Mouse (Mus musculus) embryonic facial prominence, embryonic 13.5 days (tissue): ENCODE results near the gene BC003965. TPM values are rescaled to one million over a fixed set of nuclear protein-coding genes. Genes with fewer than 3 reads are reported as not detected.

Experiments
- ATAC-seq: fragments of 200-750 bp; cut with Nextera tagmentation; 2 replicates; pipeline ENCODE4 v1.8.0; 2017; ENCODE audit warnings: low read depth; ENCODE audit not compliant: insufficient number of reproducible peaks, insufficient read depth, low FRiP score, low TSS enrichment
- H3K27ac ChIP-seq: fragments of 300-500 bp; sonication (generic); 2 replicates; pipeline ENCODE4 v1.5.1; 2015; ENCODE audit warnings: moderate library complexity, mild to moderate bottlenecking, inconsistent platforms
- H3K27me3 ChIP-seq: fragments of 300-500 bp; sonication (generic); 2 replicates; pipeline ENCODE4 v1.6.1; 2015; ENCODE audit warnings: mild to moderate bottlenecking, inconsistent platforms
- H3K36me3 ChIP-seq: fragments of 300-500 bp; sonication (generic); 2 replicates; pipeline ENCODE4 v1.6.1; 2015; ENCODE audit warnings: mild to moderate bottlenecking, inconsistent platforms
- H3K4me1 ChIP-seq: fragments of 300-500 bp; sonication (generic); 2 replicates; pipeline ENCODE4 v1.6.1; 2015; ENCODE audit warnings: inconsistent platforms
- H3K4me2 ChIP-seq: fragments of 300-500 bp; sonication (generic); 2 replicates; pipeline ENCODE4 v1.6.1; 2015; ENCODE audit warnings: moderate library complexity, mild to moderate bottlenecking, inconsistent platforms
- H3K4me3 ChIP-seq: fragments of 300-500 bp; sonication (generic); 2 replicates; pipeline ENCODE4 v1.5.1; 2015; ENCODE audit warnings: mild to moderate bottlenecking, inconsistent platforms
- H3K9ac ChIP-seq: fragments of 300-500 bp; sonication (generic); 2 replicates; pipeline ENCODE4 v1.6.1; 2015; ENCODE audit warnings: mild to moderate bottlenecking, inconsistent platforms
- H3K9me3 ChIP-seq: fragments of 300-500 bp; sonication (generic); 2 replicates; pipeline ENCODE4 v1.6.1; 2016; ENCODE audit warnings: inconsistent platforms
- WGBS: fragments of 180-500 bp; shearing (Covaris S2); methylation state at CpG from one replicate; pipeline ENCODE4 v1.1.7; 2015; ENCODE audit warnings: mixed read lengths; 5-methylcytosine and 5-hydroxymethylcytosine counted together
- polyA plus RNA-seq: library from polyadenylated mRNA; unstranded; fragments of >200 nt; fragmentation: Nextera tagmentation; extraction: Ambion mirVana; gene quantifications from 2 replicates; pipeline ENCODE4 v1.2.1, GENCODE M21; 2015

Gene BC003965
- 34.9 and 35.5 TPM in 2 replicates for polyA plus RNA-seq

- Histone ChIP-seq H3K9me3 (no peaks in the 10 kb centered on the region), H3K4me3 (peak within 1 kb of the TSS; percentile 96), H3K4me1 (peaks cover 26% of the 10 kb centered on the region), H3K4me2 (peak within 1 kb of the TSS; percentile 99), H3K27me3 (peaks cover 10% of the 10 kb centered on the region; the same call in 1 of the 2 replicates), H3K27ac (peak within 1 kb of the TSS; percentile 93), H3K36me3 (no peaks in the 10 kb centered on the region), H3K9ac (peak within 1 kb of the TSS; percentile 91)
- peak; percentile 70 for ATAC-seq
- WGBS = under 1% methylated on average over 50 of the region's 50 CpGs
These were observed at the start of gene BC003965 for GRCm38 (mm10) chr17:25184129-25184691. Gene BC003965, plus strand, starts transcription at chr17:25184554.

GRCm38 (mm10) chr17:25135622-25136021 is 48.7 kb upstream of the BC003965 start:
- no peak for ATAC-seq
- WGBS = 89% methylated on average over 6 of the region's 6 CpGs
- peaks cover 9% of the 10 kb centered on the region for H3K4me1 ChIP-seq

GRCm38 (mm10) chr17:25138803-25139202 is 45.6 kb upstream of the BC003965 start:
- Histone ChIP-seq H3K27me3 (no peaks in the 10 kb centered on the region), H3K36me3 (peaks cover 18% of the 10 kb centered on the region; the same call in 1 of the 2 replicates), H3K27ac (no peak overlapping the region), H3K4me3 (no peak overlapping the region), H3K9ac (no peak overlapping the region), H3K4me1 (peaks cover 8% of the 10 kb centered on the region), H3K4me2 (no peak overlapping the region), H3K9me3 (no peaks in the 10 kb centered on the region)
- WGBS = 97% methylated on average over 1 of the region's 1 CpGs
- no peak for ATAC-seq

More at GRCm38 (mm10) chr17:25135622-25136021, 48.7 kb upstream of the BC003965 start:
- H3K9me3 ChIP-seq = no peaks in the 10 kb centered on the region
- H3K9ac ChIP-seq = no peak overlapping the region
- no peak overlapping the region for H3K4me3 ChIP-seq
- H3K27me3 ChIP-seq = no peaks in the 10 kb centered on the region
- no peak overlapping the region for H3K27ac ChIP-seq
- peaks cover 15% of the 10 kb centered on the region; the same call in 1 of the 2 replicates for H3K36me3 ChIP-seq
- no peak overlapping the region for H3K4me2 ChIP-seq

DNA sequence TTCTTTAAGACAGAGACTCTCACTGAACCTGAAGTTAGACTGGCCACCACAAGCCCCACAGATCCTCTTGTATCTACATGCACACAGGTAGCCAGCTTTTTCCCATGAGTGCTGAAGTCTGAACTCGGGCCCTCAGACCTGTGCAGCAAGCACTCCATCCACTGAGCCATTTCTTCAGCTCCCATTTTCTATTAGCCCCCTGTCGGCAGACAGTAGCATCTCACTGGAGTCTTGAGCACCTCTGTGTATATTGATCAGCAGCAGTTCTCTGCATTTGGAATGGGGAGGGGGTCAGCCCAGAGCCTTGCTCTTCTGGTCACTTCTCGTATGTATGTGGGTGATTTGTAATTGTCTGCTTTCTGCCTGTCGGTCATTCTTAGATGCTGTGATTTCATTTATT is 44.4 kb upstream of the BC003965 start:
- Histone ChIP-seq H3K27me3 (no peaks in the 10 kb centered on the region), H3K27ac (no peak overlapping the region), H3K4me3 (no peak overlapping the region), H3K9me3 (no peaks in the 10 kb centered on the region), H3K36me3 (peaks cover 27% of the 10 kb centered on the region; the same call in 1 of the 2 replicates), H3K4me1 (no peaks in the 10 kb centered on the region), H3K4me2 (no peak overlapping the region), H3K9ac (no peak overlapping the region)
- 75% methylated on average over 4 of the region's 4 CpGs for WGBS
- ATAC-seq = no peak

DNA sequence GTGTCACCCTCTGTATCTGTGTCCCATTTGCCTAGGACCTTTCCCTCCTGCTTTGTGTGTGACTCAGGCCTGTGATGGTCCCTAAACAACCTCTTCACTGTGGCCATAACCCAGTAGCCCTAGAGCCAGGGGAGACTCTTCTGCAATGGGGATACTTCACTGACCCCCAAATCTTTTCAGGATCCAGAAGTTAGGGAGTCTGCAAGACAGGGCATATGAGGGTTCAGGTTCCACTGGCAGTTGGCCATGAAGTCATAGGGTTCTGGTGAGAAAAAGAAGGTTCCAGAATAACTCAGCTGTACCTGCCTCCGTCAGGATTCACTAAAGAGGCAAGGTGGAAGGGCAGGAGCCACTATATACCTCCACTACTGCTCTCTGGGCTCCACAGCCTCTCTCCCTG is 22.2 kb upstream of the BC003965 start, which contains the start of gene Ccdc154:
Gene Ccdc154, plus strand, starts transcription at position 301 of the 400 bp plus-strand sequence.
- H3K4me2 ChIP-seq = no peak within 1 kb of the TSS
- no peaks in the 10 kb centered on the region for H3K9me3 ChIP-seq
- 82% methylated on average over 1 of the region's 1 CpGs for WGBS
- peaks cover 46% of the 10 kb centered on the region for H3K36me3 ChIP-seq
- no peaks in the 10 kb centered on the region for H3K27me3 ChIP-seq
- no peaks in the 10 kb centered on the region for H3K4me1 ChIP-seq
- no peak for ATAC-seq
- H3K9ac ChIP-seq = peak within 1 kb of the TSS; percentile 37; the same call in 1 of the 2 replicates
- no peak within 1 kb of the TSS for H3K27ac ChIP-seq
- H3K4me3 ChIP-seq = no peak within 1 kb of the TSS

DNA sequence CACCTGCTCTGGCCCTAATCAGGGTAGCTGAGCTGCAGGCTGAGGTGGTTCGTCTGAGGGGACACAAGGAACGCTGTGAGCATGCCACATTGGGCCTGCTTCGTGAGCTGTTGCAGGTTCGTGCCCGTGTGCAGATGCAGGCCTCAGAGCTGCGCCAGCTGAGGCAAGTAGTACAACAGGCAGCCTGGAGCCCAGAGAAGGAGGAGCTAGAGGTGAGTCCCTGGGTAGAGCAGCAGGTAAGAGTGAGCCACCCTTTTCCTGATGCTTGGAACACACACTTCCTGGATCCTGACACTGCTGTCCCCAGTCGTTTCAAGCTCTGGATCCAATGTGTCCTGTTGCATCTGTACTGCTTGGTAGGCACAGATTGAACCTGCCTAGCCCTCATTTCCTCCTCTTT is 21.0 kb upstream of the BC003965 start:
- Histone ChIP-seq H3K27ac (no peak overlapping the region), H3K27me3 (no peaks in the 10 kb centered on the region), H3K4me1 (no peaks in the 10 kb centered on the region), H3K9ac (peak overlapping the region; percentile 37; the same call in 1 of the 2 replicates), H3K4me2 (no peak overlapping the region), H3K4me3 (no peak overlapping the region), H3K9me3 (no peaks in the 10 kb centered on the region), H3K36me3 (peaks cover 36% of the 10 kb centered on the region)
- 66% methylated on average over 7 of the region's 7 CpGs for WGBS
- no peak for ATAC-seq

DNA sequence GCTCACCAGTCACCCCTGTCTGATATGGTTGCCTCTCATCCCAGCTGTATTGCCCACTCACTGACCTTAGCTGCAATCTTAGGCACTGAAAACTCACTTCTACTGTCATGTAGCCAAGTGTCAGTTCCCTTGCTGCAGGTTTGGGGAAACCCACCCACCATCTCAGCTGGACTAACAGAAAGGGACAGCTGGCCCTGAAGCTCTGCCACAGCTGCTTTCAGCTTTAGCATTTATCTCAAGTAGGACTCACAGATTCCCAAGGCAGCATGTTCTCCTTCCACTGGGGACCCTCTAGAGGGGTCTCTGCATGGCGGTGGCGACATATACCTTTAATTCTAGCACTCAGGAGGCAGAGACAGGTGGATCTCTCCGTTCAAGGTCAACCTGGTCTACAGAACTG is 19.6 kb upstream of the BC003965 start:
- Histone ChIP-seq H3K4me1 (no peaks in the 10 kb centered on the region), H3K27me3 (no peaks in the 10 kb centered on the region), H3K4me2 (no peak overlapping the region), H3K27ac (no peak overlapping the region), H3K9me3 (no peaks in the 10 kb centered on the region), H3K4me3 (no peak overlapping the region), H3K36me3 (peaks cover 24% of the 10 kb centered on the region), H3K9ac (no peak overlapping the region)
- 88% methylated on average over 3 of the region's 3 CpGs for WGBS
- no peak for ATAC-seq

DNA sequence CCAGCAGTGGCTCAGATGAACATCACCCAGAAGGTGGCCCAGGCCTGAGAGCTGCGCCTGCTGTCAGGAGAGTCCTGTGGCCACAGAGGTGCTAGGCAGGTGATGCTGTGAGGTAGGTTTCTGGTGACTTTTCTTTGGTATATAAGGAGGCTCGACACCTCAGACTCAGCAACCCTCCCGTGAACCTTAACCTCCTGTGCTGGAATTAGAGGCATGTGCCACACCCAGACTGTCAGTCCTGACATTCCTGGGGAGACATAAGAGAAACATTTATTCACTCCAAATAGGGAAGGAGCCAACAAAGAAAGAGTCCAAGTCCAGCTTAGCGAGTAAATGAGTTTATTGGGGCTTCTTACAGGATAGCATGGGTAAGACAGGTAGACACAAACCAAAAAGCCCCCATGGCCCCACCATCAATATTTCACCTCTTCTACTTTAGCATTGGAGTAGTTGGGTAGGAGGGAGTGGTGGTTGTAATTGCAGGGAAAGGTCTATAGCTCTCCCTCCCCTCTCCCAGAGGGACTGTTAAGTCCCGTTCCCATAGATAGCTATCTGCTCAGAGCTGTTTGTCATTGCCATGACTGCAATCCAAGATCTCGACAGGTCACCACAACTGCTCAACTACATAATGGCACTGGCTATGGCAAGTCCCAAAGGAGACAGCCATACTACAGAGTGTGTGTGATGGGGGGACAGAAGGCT is 18.2 kb upstream of the BC003965 start:
- H3K4me1 ChIP-seq = no peaks in the 10 kb centered on the region
- H3K36me3 ChIP-seq = peaks cover 11% of the 10 kb centered on the region
- no peak for ATAC-seq
- no peak overlapping the region for H3K27ac ChIP-seq
- H3K9ac ChIP-seq = no peak overlapping the region
- no peak overlapping the region for H3K4me2 ChIP-seq
- H3K9me3 ChIP-seq = no peaks in the 10 kb centered on the region
- H3K27me3 ChIP-seq = no peaks in the 10 kb centered on the region
- WGBS = 59% methylated on average over 6 of the region's 6 CpGs
- H3K4me3 ChIP-seq = no peak overlapping the region

- no peak for ATAC-seq
- Histone ChIP-seq H3K36me3 (no peaks in the 10 kb centered on the region), H3K4me3 (no peak overlapping the region), H3K9me3 (no peaks in the 10 kb centered on the region), H3K4me2 (no peak overlapping the region), H3K27ac (no peak overlapping the region), H3K9ac (no peak overlapping the region), H3K4me1 (no peaks in the 10 kb centered on the region), H3K27me3 (no peaks in the 10 kb centered on the region)
- WGBS = 88% methylated on average over 2 of the region's 2 CpGs
These were observed 14.6 kb upstream of the BC003965 start for GRCm38 (mm10) chr17:25169706-25170105.

DNA sequence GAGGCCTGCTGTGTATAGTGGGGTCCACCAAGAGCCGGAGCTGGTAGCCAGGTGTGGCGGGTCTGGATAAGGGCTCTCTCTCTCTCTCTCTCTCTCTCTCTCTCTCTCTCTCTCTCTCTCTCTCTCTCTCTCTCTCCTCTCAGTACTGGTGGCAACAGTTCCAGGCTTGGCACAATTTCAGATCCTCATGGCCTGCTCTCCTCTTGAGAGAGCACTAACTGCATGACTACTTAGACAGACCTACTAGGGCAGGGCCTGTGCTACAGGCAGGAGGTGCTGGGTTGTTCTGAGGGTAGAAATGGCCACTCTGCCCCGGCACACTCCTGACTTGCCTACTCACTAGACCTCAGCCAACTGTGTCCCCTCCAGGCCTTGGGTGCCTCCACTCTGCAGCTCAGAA is 11.8 kb upstream of the BC003965 start:
- no peak overlapping the region for H3K4me3 ChIP-seq
- no peaks in the 10 kb centered on the region for H3K9me3 ChIP-seq
- no peak for ATAC-seq
- H3K9ac ChIP-seq = 0 out of 2 replicates have a peak overlapping the region, but pooled peaks have one; percentile 40
- H3K27ac ChIP-seq = no peak overlapping the region
- peaks cover 8% of the 10 kb centered on the region; the same call in 1 of the 2 replicates for H3K4me1 ChIP-seq
- H3K36me3 ChIP-seq = no peaks in the 10 kb centered on the region
- peaks cover 6% of the 10 kb centered on the region; the same call in 1 of the 2 replicates for H3K27me3 ChIP-seq
- H3K4me2 ChIP-seq = no peak overlapping the region
- 94% methylated on average over 3 of the region's 3 CpGs for WGBS

- peaks cover 8% of the 10 kb centered on the region; the same call in 1 of the 2 replicates for H3K4me1 ChIP-seq
- no peaks in the 10 kb centered on the region for H3K9me3 ChIP-seq
- H3K9ac ChIP-seq = no peak within 1 kb of the TSS; the same call in 1 of the 2 replicates
- no peak within 1 kb of the TSS for H3K4me2 ChIP-seq
- H3K36me3 ChIP-seq = no peaks in the 10 kb centered on the region
- H3K27me3 ChIP-seq = peaks cover 9% of the 10 kb centered on the region; the same call in 1 of the 2 replicates
- H3K27ac ChIP-seq = no peak within 1 kb of the TSS
- H3K4me3 ChIP-seq = no peak within 1 kb of the TSS
- 39% methylated on average over 9 of the region's 9 CpGs for WGBS
- no peak; the same call in 1 of the 2 replicates for ATAC-seq
These were observed 8.9 kb upstream of the BC003965 start, which contains the start of gene Gm38655 for GRCm38 (mm10) chr17:25175411-25175810. Gene Gm38655, minus strand, starts transcription at chr17:25175471.
